Mouse (Mus musculus): ENCODE results near the gene Lingo3. TPM values are rescaled to one million over a fixed set of nuclear protein-coding genes. Genes with fewer than 3 reads are reported as not detected.

The Lingo3 gene
- polyA plus RNA-seq, 1 experiment from 2014 or later, result 6.2 TPM

DNA sequence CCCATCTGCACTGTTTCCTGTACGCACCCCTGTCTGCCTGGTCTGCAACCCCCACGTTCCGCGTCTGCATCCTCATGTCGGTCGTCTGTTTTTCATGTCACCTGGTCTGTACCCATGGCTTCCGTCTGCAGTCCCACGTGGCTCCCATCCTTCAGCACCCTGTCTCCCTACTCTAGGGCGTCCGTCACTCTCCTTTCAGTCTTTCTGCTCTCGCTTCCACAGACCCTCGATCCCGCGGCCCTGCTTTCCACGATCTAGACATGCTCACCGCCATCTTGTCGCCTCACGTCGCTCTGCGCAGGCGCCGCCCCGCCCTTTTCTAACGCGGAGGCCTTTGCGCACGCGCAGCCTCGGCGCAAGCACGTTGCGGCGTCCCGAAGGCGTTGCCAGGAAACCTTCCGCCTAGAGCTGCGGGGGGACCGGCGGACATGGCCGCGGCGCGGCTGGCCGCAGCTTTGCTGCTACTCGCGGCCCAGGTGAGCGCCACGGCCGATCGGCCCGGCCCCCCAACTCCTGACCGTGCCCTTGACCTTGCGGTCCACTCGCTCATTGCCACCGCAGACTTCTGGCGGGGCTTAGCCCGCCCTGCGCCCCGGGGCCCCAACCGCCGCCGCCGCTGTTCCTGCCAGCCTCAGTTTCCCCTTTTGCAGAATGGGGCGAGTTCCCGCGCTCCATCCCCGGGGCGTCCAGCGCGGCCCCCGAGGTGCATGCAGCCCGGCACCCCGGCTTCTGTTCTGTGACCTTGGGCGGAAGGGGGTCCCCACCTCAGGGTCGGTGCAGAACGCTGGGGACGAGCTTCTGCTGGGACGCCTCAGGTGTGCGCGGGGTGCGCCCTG lies 11.3 kb upstream of the Lingo3 start, which contains the start of the genes Lsm7 and Sppl2b:
Lsm7 (minus strand) TSS at position 297 of the 836 bp plus-strand sequence.
Sppl2b (plus strand) TSS at position 363 of the 836 bp plus-strand sequence.
- WGBS, result 1% methylated on average over 80 of the region's 81 CpGs
- peak; percentile 89 for ATAC-seq (ENCODE audit: low FRiP score, low TSS enrichment)
- Histone ChIP-seq H3K4me2 (ENCODE audit: low read length) (peak within 1 kb of the TSS; percentile 99), H3K4me1 (ENCODE audit: control insufficient read depth, insufficient read depth, low read length) (peaks cover 26% of the 10 kb centered on the region), H3K36me3 (ENCODE audit: control insufficient read depth, insufficient read depth, low read length) (peaks cover 26% of the 10 kb centered on the region), H3K9me3 (ENCODE audit: control insufficient read depth, low read length) (no peaks in the 10 kb centered on the region), H3K27me3 (ENCODE audit: control insufficient read depth, insufficient read depth, low read length) (no peaks in the 10 kb centered on the region), H3K9ac (replicated peaks; ENCODE audit: low read length) (peak within 1 kb of the TSS; percentile 86), H3K27ac (replicated peaks; ENCODE audit: low read depth, low read length) (peak within 1 kb of the TSS; percentile 71), H3K4me3 (replicated peaks; ENCODE audit: low read depth, low read length) (peak within 1 kb of the TSS; percentile 97)
- peak; percentile 99 for DNase-seq

DNA sequence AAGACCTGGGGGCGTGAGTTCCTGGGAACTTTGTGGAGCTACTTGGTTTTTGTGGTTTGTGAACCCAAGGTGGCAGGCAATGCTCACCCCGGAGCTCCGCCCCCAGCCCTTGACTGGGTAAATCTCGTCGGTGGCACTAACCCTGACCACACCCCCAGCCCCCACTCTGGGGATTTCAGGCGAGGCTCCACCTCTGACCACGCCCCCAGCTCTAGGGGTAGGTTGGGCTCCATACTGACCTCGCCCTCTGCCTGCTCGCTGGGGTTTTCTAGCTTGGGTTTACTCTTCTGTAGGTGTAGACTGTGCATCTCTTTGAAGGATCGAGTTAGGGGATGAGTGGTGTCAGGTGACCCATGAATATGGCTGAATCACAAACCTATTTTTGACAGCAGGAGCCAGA lies 4.7 kb upstream of the Lingo3 start:
- Histone ChIP-seq H3K4me1 (ENCODE audit: control insufficient read depth, insufficient read depth, low read length) (0 out of 2 replicates have a peak, but pooled peaks cover 1% of the 10 kb centered on the region), H3K4me2 (ENCODE audit: low read length) (no peak overlapping the region), H3K27ac (replicated peaks; ENCODE audit: low read depth, low read length) (no peak overlapping the region), H3K9ac (replicated peaks; ENCODE audit: low read length) (no peak overlapping the region), H3K4me3 (replicated peaks; ENCODE audit: low read depth, low read length) (no peak overlapping the region), H3K27me3 (ENCODE audit: control insufficient read depth, insufficient read depth, low read length) (peaks cover 16% of the 10 kb centered on the region), H3K36me3 (ENCODE audit: control insufficient read depth, insufficient read depth, low read length) (peaks cover 27% of the 10 kb centered on the region), H3K9me3 (ENCODE audit: control insufficient read depth, low read length) (no peaks in the 10 kb centered on the region)
- ATAC-seq (ENCODE audit: low FRiP score, low TSS enrichment) (no peak), DNase-seq (no peak)
- WGBS, result 13% methylated on average over 10 of the region's 10 CpGs

- Histone ChIP-seq H3K4me3 (replicated peaks; ENCODE audit: low read depth, low read length) (no peak overlapping the region), H3K9me3 (ENCODE audit: control insufficient read depth, low read length) (no peaks in the 10 kb centered on the region), H3K27ac (replicated peaks; ENCODE audit: low read depth, low read length) (no peak overlapping the region), H3K36me3 (ENCODE audit: control insufficient read depth, insufficient read depth, low read length) (peaks cover 6% of the 10 kb centered on the region; the same call in 1 of the 2 replicates), H3K9ac (replicated peaks; ENCODE audit: low read length) (no peak overlapping the region), H3K4me2 (ENCODE audit: low read length) (no peak overlapping the region), H3K27me3 (ENCODE audit: control insufficient read depth, insufficient read depth, low read length) (peaks cover 30% of the 10 kb centered on the region), H3K4me1 (ENCODE audit: control insufficient read depth, insufficient read depth, low read length) (0 out of 2 replicates have a peak, but pooled peaks cover 3% of the 10 kb centered on the region)
- DNase-seq, result no peak
- ATAC-seq (ENCODE audit: low FRiP score, low TSS enrichment), result no peak
- WGBS, result 81% methylated on average over 12 of the region's 12 CpGs
Observed at GRCm38 (mm10) chr10:80845732-80846131, 1.9 kb upstream of the Lingo3 start.

DNA sequence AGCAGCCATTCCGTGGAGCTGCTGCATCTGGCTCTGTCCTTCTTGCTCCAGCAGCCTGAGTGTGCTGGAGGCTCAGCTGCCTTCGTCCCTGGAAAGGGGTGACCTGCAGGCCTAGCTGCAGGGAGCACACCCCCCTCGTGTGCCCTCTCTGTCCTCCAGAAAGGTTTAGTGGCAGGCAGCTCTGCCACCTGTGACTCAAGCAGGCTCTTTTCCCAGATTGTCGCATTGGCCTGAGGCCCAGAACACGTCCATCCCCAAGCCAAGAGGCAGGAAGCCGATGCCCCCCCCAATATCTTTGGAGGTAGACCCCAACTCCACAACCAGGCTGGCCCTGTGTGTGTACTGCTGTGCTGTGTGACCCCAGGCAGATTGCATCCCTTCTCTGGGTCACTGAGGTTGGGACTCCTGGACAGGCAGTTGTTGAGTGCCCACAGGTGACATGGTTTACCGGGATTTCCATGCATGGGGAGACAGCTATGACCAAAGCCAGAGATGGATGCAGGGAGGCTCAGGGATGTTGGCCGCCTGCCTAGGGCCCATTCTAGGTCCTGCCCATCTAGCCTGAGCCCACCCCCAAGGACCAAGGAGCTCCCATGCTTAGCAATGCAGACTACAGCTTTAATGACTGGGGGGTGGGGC lies 1.3 kb upstream of the Lingo3 start:
- no peak for ATAC-seq (ENCODE audit: low FRiP score, low TSS enrichment)
- Histone ChIP-seq H3K36me3 (ENCODE audit: control insufficient read depth, insufficient read depth, low read length) (peaks cover 1% of the 10 kb centered on the region; the same call in 1 of the 2 replicates), H3K27ac (replicated peaks; ENCODE audit: low read depth, low read length) (no peak overlapping the region), H3K9ac (replicated peaks; ENCODE audit: low read length) (no peak overlapping the region), H3K4me2 (ENCODE audit: low read length) (no peak overlapping the region), H3K4me3 (replicated peaks; ENCODE audit: low read depth, low read length) (no peak overlapping the region), H3K9me3 (ENCODE audit: control insufficient read depth, low read length) (no peaks in the 10 kb centered on the region), H3K27me3 (ENCODE audit: control insufficient read depth, insufficient read depth, low read length) (peaks cover 30% of the 10 kb centered on the region), H3K4me1 (ENCODE audit: control insufficient read depth, insufficient read depth, low read length) (0 out of 2 replicates have a peak, but pooled peaks cover 6% of the 10 kb centered on the region)
- WGBS, result 66% methylated on average over 8 of the region's 8 CpGs
- DNase-seq, result no peak

DNA sequence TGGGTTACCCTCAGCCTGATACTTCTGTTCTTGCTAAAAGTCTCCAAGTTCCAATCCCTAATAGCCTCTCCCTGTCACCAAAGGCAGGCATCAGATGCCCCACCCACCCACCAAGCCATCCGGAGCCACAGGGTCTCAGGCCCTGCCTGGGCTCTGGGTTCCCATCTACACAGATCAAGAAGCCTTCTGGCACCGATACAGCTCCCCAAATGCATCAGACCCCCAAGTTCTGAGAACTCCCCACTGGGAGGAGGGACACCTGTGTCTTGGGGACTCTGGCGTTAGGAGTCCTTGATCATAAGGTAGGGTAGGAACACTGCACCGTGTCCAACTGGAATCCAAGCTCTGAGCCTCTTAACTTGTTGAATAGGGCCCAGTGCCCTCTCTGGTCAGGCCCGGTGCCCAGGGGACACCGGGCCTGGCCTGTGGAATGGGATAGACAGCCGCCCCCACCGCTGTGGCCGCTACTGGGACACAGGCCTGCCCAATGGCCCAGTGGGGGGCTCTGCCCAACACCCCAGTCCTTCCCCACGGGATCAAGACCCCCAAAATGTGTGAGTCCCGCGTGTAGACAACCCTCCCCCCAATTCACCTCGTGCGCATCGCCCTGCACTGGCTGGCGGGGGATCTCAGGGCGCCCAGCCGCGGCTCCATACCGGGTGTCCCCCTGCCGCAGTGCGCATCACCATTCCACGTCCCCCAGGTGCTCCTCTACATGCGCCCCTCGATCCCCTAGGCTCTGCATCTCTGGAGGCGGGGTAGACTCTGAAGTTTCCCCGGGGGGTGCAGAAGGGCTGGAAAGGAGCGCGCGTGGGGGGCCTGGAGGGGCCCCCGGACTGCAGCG lies 530 bp downstream of the Lingo3 start:
- ATAC-seq (ENCODE audit: low FRiP score, low TSS enrichment) (peak; percentile 21; the same call in 1 of the 2 replicates), DNase-seq (peak; percentile 13)
- Histone ChIP-seq H3K27me3 (ENCODE audit: control insufficient read depth, insufficient read depth, low read length) (peaks cover 30% of the 10 kb centered on the region), H3K9ac (replicated peaks; ENCODE audit: low read length) (peak overlapping the region; percentile 56), H3K4me3 (replicated peaks; ENCODE audit: low read depth, low read length) (peak overlapping the region; percentile 48), H3K27ac (replicated peaks; ENCODE audit: low read depth, low read length) (no peak overlapping the region), H3K9me3 (ENCODE audit: control insufficient read depth, low read length) (no peaks in the 10 kb centered on the region), H3K4me1 (ENCODE audit: control insufficient read depth, insufficient read depth, low read length) (0 out of 2 replicates have a peak, but pooled peaks cover 6% of the 10 kb centered on the region), H3K4me2 (ENCODE audit: low read length) (peak overlapping the region; percentile 73), H3K36me3 (ENCODE audit: control insufficient read depth, insufficient read depth, low read length) (no peaks in the 10 kb centered on the region)
- WGBS, result 9% methylated on average over 32 of the region's 32 CpGs

DNA sequence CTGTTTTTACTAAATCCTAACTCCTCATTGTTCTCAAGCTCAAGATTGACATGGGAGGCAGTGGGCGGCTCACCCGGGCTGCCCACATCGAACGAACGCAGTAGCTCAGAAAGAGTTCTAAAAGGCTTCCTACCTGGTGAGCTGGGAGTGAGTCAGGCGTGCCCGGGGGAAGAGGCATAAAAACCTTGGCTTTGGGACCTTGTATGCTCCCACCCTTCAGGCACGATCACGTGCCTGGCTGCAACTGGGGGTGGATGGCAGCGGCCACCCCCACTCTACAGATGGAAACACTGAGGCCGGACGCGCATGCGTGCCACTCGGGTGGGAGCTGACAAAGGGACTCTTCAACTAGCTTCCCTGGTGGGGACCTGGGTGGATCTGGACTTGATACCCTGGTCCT lies 1.5 kb downstream of the Lingo3 start:
- peaks cover 30% of the 10 kb centered on the region for H3K27me3 ChIP-seq (ENCODE audit: control insufficient read depth, insufficient read depth, low read length)
- H3K4me1 ChIP-seq (ENCODE audit: control insufficient read depth, insufficient read depth, low read length), result 0 out of 2 replicates have a peak, but pooled peaks cover 6% of the 10 kb centered on the region
- 82% methylated on average over 15 of the region's 15 CpGs for WGBS
- no peak for DNase-seq
- no peaks in the 10 kb centered on the region for H3K36me3 ChIP-seq (ENCODE audit: control insufficient read depth, insufficient read depth, low read length)
- no peak overlapping the region for H3K9ac ChIP-seq (replicated peaks; ENCODE audit: low read length)
- no peak for ATAC-seq (ENCODE audit: low FRiP score, low TSS enrichment)
- no peak overlapping the region for H3K4me2 ChIP-seq (ENCODE audit: low read length)
- no peaks in the 10 kb centered on the region for H3K9me3 ChIP-seq (ENCODE audit: control insufficient read depth, low read length)
- H3K27ac ChIP-seq (replicated peaks; ENCODE audit: low read depth, low read length), result no peak overlapping the region
- H3K4me3 ChIP-seq (replicated peaks; ENCODE audit: low read depth, low read length), result no peak overlapping the region

DNA sequence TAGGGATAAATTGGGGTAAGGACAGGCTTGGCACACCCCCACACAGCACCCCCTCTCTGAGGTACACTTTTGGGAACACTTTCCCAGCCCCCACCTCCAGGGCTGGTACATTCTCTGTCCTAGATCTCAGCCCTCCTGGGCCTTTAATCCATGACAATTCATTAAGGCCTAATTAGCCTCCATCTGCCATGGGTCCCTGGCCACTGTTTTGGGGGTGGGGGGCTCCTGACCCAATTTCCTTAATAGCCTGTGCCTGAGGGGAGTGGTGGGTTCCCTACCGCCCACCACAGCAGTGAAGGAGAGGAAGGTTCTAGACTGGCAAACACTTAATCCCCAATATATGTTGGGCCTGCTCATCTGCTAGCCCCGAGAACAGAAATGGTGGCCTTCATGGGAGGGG lies 2.2 kb downstream of the Lingo3 start:
- no peaks in the 10 kb centered on the region for H3K9me3 ChIP-seq (ENCODE audit: control insufficient read depth, low read length)
- no peak overlapping the region for H3K27ac ChIP-seq (replicated peaks; ENCODE audit: low read depth, low read length)
- H3K27me3 ChIP-seq (ENCODE audit: control insufficient read depth, insufficient read depth, low read length), result peaks cover 30% of the 10 kb centered on the region
- 76% methylated on average over 2 of the region's 2 CpGs for WGBS
- no peaks in the 10 kb centered on the region for H3K36me3 ChIP-seq (ENCODE audit: control insufficient read depth, insufficient read depth, low read length)
- ATAC-seq (ENCODE audit: low FRiP score, low TSS enrichment) (no peak), DNase-seq (no peak)
- H3K4me1 ChIP-seq (ENCODE audit: control insufficient read depth, insufficient read depth, low read length), result 0 out of 2 replicates have a peak, but pooled peaks cover 6% of the 10 kb centered on the region
- H3K9ac ChIP-seq (replicated peaks; ENCODE audit: low read length), result no peak overlapping the region
- no peak overlapping the region for H3K4me2 ChIP-seq (ENCODE audit: low read length)
- H3K4me3 ChIP-seq (replicated peaks; ENCODE audit: low read depth, low read length), result no peak overlapping the region

GRCm38 (mm10) chr10:80839848-80840247 lies 4.0 kb downstream of the Lingo3 start:
- 51% methylated on average over 6 of the region's 6 CpGs for WGBS
- Histone ChIP-seq H3K27ac (replicated peaks; ENCODE audit: low read depth, low read length) (no peak overlapping the region), H3K4me3 (replicated peaks; ENCODE audit: low read depth, low read length) (no peak overlapping the region), H3K27me3 (ENCODE audit: control insufficient read depth, insufficient read depth, low read length) (peaks cover 38% of the 10 kb centered on the region), H3K4me1 (ENCODE audit: control insufficient read depth, insufficient read depth, low read length) (0 out of 2 replicates have a peak, but pooled peaks cover 6% of the 10 kb centered on the region), H3K4me2 (ENCODE audit: low read length) (no peak overlapping the region), H3K36me3 (ENCODE audit: control insufficient read depth, insufficient read depth, low read length) (no peaks in the 10 kb centered on the region), H3K9ac (replicated peaks; ENCODE audit: low read length) (0 out of 2 replicates have a peak overlapping the region, but pooled peaks have one; percentile 20), H3K9me3 (ENCODE audit: control insufficient read depth, low read length) (no peaks in the 10 kb centered on the region)
- no peak for ATAC-seq (ENCODE audit: low FRiP score, low TSS enrichment)
- DNase-seq, result no peak

Data from midbrain, embryonic 14.5 days (tissue).